Mouse (Mus musculus): ENCODE measurements around the gene Bend5.

Bend5 gene

DNA sequence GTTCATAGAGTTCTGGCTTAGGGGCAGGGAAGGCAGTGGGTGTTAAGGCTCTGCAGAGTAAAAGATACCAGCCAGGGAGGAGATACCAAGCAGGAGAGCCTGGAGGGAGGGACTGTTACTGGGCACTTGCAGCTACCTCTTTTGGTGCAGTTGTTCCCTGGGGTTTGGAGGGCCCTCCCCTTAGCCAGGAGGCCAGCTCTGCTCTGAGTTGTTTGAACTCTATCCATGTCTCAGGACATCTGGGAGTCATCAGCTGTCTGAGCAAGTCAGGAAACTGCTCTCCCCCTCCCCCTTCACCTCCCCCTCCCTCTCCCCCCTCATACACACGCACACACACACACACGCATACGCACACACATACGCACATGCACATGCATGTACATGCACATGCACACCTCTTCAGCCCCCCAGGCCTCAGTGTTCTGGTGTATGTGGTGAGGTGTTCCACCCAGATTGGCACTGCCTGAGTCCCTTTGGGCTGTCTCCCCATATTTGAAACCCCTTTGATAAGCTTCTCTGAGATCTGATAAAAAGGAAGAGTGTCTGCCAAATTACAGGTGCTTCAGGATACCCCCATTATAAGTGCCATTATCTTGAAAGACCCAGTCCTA, 72.5 kb downstream of the Bend5 start:
- DNase-seq, result no peak

GRCm38 (mm10) chr4:111493750-111494404, 79.1 kb downstream of the Bend5 start:
- DNase-seq, result no peak

DNA sequence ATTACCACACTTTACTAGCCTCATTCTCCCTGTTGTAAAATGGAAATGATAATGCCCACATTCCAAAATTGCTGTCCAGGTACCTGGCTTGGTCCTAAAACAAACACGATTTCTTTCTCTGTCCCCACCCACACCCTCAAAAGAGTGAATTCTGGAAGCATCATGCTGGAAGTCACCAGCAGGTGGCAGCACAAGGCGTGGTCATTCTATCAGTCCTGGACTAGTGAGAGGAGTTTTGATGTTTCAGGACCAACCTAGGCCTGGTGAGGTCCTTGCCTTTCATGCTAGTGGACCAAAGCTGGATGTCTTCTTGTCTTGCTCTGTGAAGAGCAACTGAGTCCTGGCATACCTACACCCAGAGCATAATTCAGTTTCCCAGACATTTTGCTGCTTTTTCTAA, 81.1 kb downstream of the Bend5 start:
- peak; percentile 38 to 52 for DNase-seq

GRCm38 (mm10) chr4:111498751-111499150, 83.9 kb downstream of the Bend5 start:
- no peak for DNase-seq

GRCm38 (mm10) chr4:111501441-111501840, 86.6 kb downstream of the Bend5 start:
- no peak for DNase-seq

DNA sequence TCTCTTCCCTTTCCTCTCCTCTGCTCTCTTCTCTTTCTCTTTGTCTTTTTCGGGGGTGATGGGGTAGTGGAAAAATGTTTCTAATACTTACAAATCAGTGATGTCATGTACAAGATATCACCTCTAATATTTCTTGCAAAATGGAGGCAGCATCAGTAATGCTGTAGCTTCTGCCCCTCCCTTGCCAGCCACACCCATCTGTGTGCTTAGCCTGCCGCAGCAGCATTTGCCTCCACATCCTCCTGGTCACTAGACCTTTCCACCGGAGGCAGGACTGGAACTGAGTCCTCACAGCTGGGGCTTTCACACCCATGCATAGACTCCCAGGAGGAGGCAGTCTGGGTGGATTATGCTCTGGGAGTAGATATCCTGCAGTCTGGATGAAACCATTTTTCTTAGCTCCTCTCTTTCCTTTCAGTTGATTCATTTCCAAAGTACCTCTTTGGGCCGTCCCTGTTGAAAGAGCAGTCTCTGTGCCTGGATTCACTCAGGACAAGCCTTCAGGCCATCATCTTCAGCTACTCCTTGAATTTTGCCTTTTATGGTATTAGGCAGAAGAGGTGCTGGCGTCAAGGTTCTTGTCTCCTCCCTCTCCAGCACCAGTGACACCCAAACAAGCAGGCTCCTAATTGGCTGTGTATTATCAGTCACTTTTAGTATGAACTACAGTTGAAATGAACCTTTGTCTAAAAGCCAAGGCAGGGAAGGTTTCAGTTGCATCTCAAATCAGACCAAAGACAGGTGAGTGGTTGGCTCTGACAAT, 88.3 kb downstream of the Bend5 start:
- no peak for DNase-seq

DNA sequence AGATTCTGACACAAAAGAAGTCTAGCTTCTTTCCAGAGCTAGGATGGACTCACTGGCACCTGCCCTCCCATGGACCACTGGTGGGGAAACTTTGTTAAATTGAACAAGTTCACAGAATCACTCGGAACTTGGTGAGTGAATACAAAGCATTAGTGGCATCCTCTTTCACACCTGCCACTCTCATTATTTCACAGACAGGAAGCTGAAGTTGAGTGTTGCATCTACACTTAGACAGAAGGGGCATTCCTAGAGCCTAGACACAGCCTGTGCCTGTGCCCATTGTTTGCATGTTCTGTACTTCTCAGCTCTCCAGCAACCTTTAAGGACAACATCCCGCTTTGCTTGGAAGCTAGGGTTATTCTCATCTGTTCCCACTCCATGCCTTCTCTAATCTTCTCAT, 90.1 kb downstream of the Bend5 start:
- DNase-seq, result no peak

All from cerebellum, postnatal 36 days (tissue).